Mouse (Mus musculus): ENCODE measurements around the gene She. TPM values are rescaled to one million over a fixed set of nuclear protein-coding genes. Genes with fewer than 3 reads are reported as not detected.
A peak's percentile ranks its signal among the peaks of the same experiment; 100 is the strongest.

The She gene
- total RNA-seq, 2 experiments from 2014 or later: not detected

DNA sequence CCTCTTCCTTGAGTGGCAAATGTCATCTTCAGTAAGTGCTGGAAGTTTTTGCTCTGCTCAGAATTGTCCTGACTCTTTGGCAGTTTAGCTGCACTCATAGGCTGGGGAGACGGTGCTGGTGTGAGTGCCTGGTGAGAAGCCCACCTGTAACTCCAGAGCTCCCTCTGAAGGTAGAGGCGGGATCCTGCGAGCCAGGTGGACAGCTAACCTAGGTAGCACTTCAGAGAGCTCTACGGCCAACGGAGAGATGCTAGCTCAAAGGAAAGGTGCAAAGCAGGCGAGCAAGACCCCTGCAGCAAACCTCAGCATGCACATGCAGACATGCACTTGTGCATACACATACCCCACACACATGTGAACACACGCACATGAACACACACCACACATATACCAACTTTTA is 17.1 kb upstream of the She start:
- no peak for ATAC-seq (ENCODE audit: poor library complexity, severe bottlenecking)

DNA sequence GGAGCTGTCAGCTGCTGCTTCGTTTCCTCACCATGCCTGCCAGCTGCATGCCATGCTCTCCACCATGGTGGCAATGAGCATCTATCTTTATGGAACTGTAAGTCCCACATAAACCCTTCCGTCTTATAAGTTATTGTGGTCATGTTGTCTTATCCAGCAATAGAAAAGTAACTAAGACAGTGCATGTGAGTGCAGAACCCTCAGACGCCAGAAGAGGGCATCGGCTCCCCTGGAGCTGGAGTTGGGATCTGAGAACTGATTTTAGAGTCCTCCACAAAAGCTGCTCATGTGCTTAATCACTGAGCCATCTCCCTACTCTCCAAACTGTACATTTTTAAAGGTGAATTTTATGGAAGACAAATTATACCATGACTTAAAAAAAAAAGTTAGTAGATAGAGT is 14.1 kb upstream of the She start:
- ATAC-seq (ENCODE audit: poor library complexity, severe bottlenecking): 0 out of 2 replicates have a peak, but pooled peaks have one; percentile 35

DNA sequence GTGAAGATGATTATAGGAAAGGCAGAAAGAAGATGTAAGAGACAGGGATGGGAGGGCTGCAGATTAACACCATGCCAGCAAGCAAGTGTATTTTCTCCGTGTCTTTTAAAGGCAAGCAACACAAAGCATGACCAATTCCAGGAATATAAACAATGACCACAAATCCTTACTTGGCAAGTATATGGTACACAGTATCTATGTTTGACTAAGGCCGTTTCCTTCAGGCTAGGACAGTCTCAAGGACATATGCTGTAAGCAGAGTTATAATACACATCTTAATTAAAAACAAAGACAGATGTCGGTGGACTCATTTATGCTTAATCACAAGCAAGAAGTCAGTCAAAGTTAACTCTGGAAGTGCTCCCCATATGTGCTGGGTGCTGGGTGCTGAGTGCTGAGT is 12.6 kb upstream of the She start:
- ATAC-seq (ENCODE audit: poor library complexity, severe bottlenecking): no peak

DNA sequence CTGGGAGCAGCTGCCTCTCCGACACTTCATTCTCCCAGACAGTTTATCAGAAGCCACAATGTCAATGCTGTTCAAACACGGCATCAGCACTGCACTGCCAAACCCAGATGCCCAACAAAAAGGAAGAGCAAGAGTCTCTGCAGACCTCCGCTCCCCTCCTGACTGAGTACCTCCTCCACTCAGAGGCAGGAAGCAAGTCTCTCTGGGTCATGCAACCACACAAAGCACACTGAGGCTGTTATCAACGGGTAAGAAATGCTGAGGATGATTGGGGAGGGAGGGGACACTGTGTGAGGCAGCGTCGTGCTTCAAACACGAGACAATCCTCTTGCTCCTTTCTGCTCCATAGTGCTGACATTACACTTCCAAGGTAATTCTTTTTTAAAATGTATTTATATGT is 11.3 kb upstream of the She start:
- no peak for ATAC-seq (ENCODE audit: poor library complexity, severe bottlenecking)

DNA sequence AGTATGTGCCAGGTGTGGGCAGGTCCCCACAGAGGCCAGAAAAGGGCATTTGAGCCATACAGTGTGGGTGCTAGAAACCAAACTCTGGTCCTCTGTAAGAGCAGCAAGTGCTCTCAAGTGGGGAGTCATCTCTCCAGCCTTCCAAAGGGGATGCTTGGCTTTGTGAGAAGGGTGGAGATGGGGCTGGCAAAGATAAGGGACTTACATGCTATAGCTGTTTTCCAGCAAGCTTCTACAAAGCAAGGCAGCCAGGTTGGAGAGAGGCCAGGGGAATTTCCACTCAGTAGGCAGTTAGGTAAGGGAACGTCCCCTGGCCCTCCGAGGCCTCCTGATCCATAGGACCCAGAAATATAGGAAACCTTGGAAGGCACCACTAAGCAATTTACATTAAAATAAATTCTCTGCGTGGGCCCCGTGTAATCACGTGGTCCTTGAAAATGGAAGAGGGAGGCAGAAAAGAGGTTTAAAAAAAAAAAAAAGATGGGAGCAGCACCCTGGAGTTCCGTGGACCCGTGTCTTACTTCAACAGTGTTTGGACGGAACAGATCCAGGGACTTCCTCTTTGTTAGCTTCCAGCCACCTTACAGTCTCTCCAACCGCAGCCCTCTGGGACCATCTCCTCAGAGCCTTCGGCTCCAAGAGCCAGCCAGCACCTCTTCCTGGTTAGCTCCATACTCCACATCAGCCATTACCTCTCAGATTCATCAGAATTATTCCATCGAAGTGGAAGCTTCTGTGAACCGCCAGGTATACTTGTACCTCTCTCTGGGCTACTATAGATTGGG is 10.7 kb upstream of the She start:
- no peak for ATAC-seq (ENCODE audit: poor library complexity, severe bottlenecking)

DNA sequence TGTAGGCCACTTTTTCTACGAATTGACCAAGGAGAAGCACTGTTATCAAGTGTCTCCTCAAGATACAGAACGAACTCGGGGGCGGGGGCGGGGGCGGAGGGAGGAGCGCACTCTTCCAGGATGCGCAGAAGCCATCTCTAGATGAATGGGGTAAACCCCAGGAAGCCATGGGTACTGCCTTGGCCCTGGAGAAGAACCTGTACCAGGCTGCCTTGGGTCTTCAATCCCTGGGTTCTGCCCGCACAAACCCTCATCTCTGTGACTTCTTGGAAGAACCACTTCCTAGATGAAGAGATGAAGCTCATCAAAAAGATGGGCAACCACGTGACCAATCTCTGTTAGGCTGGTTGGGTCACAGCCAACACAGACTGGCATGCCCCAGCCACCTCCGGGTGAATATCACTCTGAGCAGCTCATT is 10.1 kb upstream of the She start:
- no peak for ATAC-seq (ENCODE audit: poor library complexity, severe bottlenecking)

DNA sequence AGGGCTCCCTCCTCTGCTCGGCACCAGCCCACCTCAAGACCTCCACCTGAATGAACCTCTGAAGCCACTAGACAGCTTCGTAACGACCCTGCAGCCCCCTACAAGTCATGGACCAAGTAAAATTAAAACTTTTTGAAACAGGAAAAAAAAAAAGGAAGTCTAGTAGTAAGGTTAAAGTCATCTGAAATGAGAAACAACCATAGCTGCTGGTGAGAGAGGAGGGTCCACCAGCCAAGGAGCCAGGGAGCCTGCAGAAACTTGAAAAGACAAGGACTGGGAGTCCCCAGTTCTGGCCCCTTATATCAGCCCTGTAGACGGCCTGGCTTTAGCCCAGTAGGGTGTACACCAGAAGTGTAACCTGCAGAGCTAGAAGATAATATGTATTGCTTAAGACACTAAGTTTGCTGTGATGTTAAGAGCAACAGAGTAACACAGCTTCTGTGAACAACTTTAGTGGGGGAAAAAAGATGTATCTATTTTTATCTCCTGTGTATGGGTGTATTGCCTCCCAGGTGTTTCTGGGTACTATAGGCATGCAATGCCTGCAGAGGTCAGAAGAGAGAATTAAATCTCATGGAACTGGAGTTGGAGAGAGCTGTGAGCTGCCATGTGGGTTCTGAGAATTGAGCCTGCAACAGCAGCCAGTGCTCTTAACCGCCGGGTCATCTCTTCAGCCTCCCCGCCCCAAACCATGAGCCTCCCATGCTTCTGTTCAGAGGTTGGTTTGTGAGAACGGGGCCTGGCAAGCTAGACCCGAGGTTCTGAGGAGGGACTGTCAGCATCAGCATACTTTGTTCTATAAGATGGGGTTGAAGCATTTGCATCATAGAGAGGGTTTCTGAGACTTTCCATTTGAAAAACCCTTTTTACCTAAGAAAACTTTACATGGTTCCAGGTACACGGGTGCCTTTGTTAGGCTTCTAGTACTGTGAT is 9.4 kb upstream of the She start:
- ATAC-seq (ENCODE audit: poor library complexity, severe bottlenecking): no peak

DNA sequence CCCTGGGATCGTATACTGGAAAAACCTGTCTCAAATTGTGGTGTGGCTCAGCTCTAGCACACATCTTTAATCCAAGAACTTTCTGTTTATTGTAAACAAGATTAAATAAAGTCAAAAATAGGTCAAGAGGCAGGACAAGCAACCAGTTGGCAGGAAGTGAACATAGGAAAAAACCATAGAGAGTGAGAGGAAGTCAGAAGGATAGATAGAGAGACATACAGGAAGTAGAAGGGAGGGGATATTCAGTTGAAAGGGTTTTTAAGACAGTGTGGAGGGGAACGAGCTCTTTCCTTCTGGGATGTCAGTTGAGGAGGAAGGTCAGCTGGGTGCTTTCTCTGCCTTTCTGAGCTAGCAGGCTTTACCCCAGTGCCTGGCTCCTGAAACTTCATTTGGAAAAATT is 7.6 kb upstream of the She start:
- ATAC-seq (ENCODE audit: poor library complexity, severe bottlenecking): no peak

DNA sequence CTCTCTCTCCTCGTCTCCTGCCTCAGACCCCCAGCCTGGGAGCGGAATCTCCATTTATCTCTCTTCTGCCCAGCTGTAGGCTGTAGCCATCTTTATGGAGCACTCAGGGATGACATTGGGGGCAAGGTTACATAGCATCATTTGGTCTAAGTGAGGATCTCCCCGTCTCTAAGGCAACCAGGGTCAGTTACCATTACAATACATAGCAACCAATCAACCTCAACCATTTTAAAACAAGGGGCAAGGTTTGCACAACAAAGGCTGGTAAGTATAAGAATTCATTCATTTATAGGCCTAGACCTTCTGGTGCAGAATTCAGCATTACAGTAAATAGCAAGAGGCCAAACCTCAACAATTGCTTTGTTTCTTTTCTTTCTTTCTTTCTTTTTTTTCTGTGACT is 4.9 kb upstream of the She start:
- no peak for ATAC-seq (ENCODE audit: poor library complexity, severe bottlenecking)

DNA sequence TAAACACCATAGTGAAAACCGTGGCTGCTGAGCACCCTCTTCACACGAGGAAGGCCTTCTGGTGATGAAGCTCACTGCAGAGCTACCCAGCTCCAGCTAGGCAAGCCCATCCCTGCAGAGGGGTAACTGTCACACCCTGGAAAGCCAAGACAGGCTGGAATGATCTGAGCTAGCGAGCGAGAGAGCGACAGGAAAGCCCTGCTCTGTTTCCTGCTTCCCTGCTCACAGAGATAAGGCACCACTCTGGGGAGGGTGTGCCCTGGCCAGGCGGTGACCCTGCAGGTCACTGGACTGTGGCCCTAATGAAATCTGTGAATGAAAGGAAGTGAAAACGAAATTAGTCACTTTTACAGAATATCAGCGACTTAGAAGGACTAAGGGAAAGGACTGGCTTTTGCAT is 4.2 kb downstream of the She start:
- ATAC-seq (ENCODE audit: poor library complexity, severe bottlenecking): peak; percentile 45; the same call in 1 of the 2 replicates

DNA sequence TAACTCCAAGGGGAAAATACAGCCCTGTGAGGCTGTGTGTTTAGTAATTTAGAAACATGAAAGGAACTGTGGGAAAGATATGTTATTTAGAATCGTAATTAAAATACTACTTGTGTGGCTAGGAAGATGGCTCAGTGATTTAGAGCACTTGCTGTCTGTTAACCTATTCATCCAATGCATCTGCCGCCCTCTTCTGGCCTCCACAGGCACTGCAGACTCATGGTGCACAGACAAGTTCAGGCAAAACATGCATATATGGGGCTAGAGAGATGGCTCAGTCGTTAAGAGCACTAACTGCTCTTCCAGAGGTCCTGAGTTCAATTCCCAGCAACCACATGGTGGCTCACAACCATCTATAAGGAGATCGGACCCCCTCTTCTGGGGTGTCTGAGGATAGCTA is 11.1 kb downstream of the She start:
- ATAC-seq (ENCODE audit: poor library complexity, severe bottlenecking): peak; percentile 51

DNA sequence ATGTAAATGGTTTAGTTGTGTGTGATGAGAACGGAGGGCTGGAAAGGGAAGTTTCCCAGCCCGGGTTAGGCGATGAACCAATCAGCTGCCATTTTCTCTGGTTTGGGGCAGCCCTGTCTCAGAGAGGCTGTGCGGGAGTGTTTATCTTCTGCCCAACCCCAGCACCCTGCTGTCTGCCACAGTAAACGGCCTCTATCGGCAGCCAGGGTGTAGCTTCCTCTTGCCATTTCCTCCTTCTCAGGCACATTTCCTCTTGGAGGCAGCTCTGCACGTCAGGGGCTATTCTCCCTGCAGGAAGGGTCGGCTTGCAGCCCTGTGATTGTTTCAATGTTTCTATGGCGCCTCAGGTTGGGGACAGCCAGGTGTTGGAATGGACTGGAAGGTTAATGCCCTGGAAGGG is 12.0 kb downstream of the She start:
- ATAC-seq (ENCODE audit: poor library complexity, severe bottlenecking): peak; percentile 96

DNA sequence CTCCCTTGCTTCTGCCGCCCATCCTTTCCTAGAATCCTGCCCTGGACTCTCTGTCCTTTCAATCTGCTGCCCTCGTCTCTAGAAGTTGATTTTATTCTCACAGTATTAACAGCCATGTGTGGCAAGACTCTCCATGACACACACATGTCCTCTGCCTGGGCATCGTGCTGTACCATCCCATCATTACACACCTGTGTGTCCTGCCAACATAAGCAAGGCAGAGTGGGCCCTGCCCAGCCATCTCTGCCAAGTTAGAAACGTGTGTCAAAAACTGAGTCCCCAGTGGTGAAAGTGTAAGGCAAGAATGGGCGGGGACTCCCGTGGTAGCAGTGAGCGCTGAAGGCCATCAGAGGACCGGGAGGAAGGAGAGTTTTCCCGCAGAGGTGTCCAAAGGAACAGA is 14.6 kb downstream of the She start:
- no peak for ATAC-seq (ENCODE audit: poor library complexity, severe bottlenecking)

DNA sequence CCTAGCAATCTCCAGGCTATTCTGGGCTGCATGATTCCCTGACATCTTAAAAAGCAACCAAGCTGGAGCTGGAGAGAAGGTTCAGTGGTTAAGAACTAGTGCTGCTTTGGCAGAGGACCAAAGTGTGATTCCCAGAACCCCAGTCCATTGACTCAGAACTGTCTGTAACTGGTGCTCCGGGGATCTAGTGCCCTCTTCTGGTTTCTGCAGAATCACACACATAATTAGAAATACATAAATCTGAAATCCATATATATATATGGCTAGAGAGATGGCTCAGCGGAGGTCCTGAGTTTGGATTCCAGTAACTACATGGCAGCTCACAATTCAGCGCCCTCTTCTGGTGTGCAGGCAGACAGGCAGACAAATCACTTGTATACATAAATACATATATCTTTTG is 16.0 kb downstream of the She start:
- ATAC-seq (ENCODE audit: poor library complexity, severe bottlenecking): no peak

DNA sequence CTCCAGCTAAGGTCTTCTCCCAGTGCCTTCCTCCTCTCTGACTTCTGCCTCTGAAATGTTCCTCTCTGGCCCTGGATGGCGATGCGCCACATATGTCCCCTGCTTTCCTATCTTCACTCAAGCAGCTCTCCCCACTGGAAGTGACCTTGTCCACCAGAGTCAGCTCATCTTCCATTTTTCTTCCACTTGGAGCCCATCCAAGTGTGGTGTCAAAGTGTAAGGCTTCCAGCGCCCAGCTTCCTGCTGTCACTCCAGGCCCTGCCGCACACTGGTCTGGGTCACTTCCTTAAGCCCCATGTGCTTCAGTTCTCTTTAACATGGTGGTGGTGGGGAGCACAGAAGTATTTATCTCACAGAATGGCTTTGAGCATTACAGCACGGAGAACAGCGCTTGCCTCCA is 16.4 kb downstream of the She start:
- 0 out of 2 replicates have a peak, but pooled peaks have one; percentile 17 for ATAC-seq (ENCODE audit: poor library complexity, severe bottlenecking)

DNA sequence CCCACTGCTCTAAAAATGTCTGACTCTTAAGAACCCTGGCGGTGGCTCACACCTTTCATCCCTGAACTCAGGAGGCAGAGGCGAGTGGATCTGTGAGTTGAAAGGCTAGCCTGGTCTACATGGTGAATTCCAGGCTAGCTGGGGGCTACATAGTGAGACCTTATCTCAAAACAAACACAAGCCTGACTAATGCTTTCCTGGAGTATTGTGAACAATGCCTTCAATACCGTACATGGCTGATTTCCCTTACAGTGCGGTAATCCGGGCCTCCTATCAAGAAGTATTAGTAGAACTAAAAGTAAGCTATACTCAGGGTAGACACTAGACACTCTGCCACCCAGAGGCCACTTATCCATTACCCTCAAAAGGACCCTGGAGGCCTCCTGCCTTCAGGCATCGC is 16.9 kb downstream of the She start:
- no peak for ATAC-seq (ENCODE audit: poor library complexity, severe bottlenecking)

DNA sequence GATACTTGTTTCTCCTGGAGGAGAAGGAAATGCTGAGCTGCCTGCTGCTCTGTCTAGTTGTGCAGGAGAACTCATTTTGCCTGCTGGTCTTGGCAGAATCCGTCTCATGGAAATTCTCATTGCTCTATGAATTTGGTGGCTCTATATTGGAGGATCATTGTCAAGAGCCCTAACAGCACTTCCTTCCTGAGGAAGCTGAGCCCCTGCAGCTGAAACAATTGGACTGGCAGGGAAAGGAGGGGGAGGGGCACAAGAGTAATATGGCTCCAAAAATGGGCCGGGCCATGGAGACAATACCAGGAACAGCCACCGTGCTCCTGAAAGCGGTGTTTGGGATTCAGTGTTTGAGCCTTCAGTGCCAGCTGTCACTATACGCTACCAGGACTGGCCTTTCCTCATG is 22.6 kb downstream of the She start:
- ATAC-seq (ENCODE audit: poor library complexity, severe bottlenecking): no peak

DNA sequence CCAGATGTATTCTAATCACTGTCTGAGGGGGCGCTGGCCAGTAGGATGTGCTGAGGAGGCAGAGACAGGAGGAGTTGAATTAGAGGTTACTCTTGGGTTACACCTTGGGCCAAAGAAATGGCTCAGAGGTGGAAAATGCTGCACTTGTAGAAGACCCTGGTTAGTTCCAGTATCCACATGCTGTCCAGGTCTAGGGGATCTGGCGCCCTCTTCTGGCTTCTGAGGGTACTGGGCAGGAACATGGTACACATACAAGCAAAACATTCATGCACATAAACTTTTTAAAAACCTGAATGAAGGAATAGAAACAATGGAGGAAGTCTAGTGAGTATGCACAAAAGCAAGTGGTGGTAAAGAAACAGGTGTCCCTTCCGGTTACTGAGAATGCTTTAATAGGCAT is 26.2 kb downstream of the She start:
- ATAC-seq (ENCODE audit: poor library complexity, severe bottlenecking): no peak

DNA sequence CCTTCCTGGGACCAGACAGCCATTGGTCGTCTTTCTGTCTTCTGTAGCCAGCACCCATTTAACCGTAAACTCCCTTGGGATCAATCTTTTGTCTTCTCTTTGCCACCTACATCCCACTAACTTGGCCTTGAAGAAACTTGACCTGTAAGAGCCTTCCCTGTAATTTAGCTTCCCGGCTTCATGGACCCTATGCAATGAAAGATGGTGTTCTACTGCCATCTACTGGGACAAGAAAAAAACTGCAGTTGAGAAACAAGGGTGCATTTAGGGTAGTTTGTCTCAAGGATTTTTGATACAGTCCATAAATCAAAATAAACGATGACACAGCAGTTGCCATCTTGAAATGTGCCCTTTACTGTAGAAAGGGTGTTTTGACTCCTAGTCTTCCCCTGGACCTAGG is 27.0 kb downstream of the She start:
- ATAC-seq (ENCODE audit: poor library complexity, severe bottlenecking): 0 out of 2 replicates have a peak, but pooled peaks have one; percentile 48

DNA sequence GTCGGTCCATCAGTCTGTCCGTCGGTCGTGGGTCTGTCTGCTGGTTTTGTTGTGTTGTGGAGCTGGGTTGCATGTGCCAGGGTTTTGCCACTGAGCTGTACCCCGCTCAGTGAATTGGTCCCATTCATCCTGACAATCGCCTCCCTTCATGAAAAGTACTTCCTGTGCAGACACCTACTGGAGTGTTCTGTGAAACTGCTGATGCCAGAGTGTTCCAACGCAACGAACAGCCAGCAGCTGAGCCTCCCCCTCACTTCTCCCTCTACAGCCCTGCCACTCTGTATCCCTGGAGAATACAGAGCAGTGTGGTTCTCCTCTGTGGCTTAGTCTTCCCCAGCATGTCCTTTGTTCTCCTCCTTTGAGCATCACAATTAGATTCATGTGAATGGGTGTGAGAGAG is 27.7 kb downstream of the She start:
- ATAC-seq (ENCODE audit: poor library complexity, severe bottlenecking): no peak

DNA sequence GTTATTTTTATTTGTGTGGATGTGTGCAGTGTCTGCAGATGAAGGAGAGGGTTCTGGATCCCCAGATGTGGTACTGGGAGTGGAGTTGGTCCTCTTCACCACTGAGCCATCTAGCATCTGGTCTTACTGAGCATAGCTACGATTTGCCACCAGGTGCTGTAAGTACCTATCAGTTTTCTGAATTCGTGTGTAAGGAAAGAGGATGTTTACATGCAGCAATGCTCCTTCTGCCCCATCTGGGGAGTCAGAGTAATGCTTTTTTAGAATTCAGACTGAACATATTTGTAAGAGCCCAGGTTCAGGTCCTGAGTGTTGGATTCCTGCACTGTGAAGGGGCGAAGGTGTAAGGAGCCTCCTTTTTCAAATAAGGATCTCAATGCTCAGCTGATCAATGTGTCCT is 28.8 kb downstream of the She start:
- no peak for ATAC-seq (ENCODE audit: poor library complexity, severe bottlenecking)

DNA sequence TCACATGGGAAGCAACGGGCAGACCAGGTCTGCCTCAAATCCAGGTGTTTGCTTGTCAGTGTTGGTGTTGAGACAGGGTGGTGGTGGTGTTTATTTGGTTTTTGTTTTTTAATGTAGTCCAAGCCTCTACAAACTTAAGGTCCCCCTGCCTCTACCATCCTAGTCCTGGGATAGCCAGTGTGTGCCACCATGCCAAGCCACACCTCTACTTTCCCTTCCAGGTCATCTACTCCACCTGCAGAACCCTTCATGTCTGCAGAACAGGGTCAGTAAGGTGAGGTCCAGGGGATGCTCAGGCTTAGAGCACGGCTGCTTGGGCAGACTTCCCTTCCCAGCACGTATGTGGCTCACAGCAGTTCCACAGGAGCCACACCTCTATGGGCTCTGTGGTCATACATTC is 29.2 kb downstream of the She start:
- ATAC-seq (ENCODE audit: poor library complexity, severe bottlenecking): no peak

All from megakaryocyte, adult 5-6 weeks (primary cell).